Mouse (Mus musculus): ENCODE measurements around the gene Abca13.

GRCm38 (mm10) chr11:9619986-9620385 is 428.2 kb downstream of the Abca13 start:
- TF ChIP-seq ZMIZ1 (IDR thresholded peaks at IDR 0.05; ENCODE audit: low read depth, low read length), result no peak
- TF ChIP-seq EP300 (IDR thresholded peaks at IDR 0.05; ENCODE audit: low read length), result no peak
- TF ChIP-seq ZNF384 (IDR thresholded peaks at IDR 0.05; ENCODE audit: low read depth, low read length), result no peak
- TF ChIP-seq CTCF (conservative IDR thresholded peaks at IDR 0.05 in 1 of 2, IDR thresholded peaks at IDR 0.05 in 1 of 2; ENCODE audit: low read depth in 2 of 2, low read length in 2 of 2), result no peak
- no peak for TF ChIP-seq USF1 (IDR thresholded peaks at IDR 0.05; ENCODE audit: low read depth, low read length)
- no peak for TF ChIP-seq POLR2A (IDR thresholded peaks at IDR 0.05; ENCODE audit: low read depth, low read length)
- TF ChIP-seq KAT2A (IDR thresholded peaks at IDR 0.05; ENCODE audit: insufficient replicate concordance, low read length), result no peak
- TF ChIP-seq NELFE (IDR thresholded peaks at IDR 0.05; ENCODE audit: low read depth, low read length), result no peak
- no peak for TF ChIP-seq GABPA (IDR thresholded peaks at IDR 0.05; ENCODE audit: insufficient replicate concordance, low read depth, low read length)
- TF ChIP-seq CHD2 (IDR thresholded peaks at IDR 0.05; ENCODE audit: low read length), result no peak
- no peak for TF ChIP-seq TCF12 (IDR thresholded peaks at IDR 0.05; ENCODE audit: low read depth, low read length)
- no peak for TF ChIP-seq MAFK (IDR thresholded peaks at IDR 0.05; ENCODE audit: insufficient replicate concordance, low read length)
- no peak for TF ChIP-seq SMC3 (IDR thresholded peaks at IDR 0.05; ENCODE audit: low read depth, low read length)

Data from CH12.LX (cell line).